Mouse (Mus musculus) testis, postnatal 10 days (tissue): Measurements from ENCODE around the gene Tmem160.

Experiments
- DNase-seq: peaks from one replicate; pipeline ENCODE4 v3.0.0; 2021; ENCODE audit warnings: low spot score

The Tmem160 gene

DNA sequence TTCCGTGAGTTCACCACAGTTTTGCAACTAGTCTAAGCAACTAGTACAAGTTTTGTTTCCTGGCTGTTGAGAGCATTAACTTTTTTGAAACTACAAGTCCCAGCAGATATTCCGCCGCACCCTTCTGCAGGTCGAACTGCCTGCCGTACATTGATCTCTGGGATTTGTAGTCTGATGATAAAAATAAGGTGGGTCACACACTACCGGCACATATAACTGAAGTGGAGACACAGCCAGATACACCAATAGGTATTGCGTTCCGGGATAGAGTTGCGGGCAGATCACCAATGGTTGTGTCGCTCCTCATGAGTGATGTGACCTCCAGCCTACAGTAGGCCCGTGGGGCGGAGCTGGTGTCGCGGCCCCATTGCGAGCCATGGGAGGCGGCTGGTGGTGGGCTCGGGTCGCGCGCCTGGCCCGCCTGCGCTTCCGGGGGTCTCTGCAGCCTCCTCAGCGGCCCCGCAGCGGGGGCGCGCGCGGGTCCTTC lies at the start of gene Tmem160:
Gene Tmem160, plus strand, starts transcription at position 193 of the 487 bp plus-strand sequence.
- DNase-seq, result peak; percentile 85

DNA sequence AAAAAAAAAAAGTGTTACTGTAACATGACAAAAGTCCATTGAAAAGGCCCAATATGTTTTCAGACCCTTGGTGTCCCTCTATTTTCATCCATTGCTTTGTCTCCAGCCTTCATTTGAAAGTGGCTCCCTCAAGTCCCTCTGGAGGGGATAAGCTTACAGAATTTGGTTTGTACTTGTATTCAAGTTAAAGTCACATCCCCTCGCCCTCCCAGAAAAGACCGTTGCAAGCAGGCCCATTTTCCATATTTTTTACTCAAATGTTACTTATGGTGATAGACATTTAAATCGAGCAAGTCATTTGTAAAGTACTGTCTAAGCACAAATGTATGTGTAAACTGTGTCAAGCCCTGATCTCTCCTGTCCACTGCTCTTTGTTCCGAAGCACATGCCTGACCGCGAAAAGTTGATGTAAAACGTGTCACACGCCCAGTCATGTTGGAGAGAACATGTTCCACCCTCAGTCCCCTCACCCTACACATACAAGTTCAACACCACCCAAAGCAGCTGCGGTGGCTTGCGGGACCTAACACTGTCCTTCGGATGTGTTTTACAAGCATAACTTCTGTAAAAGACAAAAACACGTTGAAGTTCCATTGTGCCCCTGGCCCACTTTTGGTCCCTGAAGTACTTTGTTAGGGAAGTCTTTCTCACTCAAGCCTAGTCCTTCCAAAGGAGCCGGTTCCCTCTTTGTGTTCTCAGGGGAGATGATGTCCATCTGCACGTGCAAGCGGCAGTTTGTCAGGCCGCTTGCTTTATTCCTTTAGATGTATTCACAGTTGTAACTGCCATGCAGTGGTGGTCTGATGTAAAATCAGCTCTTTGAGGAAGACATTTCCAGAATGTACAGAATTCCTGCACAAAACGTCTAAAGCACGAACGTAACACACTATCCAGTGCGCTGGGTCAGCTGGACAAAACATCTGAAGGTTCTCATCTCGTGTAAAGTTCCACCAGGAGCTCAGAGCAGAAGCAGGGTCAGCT lies 49.3 kb upstream of the Tmem160 start:
- no peak for DNase-seq

DNA sequence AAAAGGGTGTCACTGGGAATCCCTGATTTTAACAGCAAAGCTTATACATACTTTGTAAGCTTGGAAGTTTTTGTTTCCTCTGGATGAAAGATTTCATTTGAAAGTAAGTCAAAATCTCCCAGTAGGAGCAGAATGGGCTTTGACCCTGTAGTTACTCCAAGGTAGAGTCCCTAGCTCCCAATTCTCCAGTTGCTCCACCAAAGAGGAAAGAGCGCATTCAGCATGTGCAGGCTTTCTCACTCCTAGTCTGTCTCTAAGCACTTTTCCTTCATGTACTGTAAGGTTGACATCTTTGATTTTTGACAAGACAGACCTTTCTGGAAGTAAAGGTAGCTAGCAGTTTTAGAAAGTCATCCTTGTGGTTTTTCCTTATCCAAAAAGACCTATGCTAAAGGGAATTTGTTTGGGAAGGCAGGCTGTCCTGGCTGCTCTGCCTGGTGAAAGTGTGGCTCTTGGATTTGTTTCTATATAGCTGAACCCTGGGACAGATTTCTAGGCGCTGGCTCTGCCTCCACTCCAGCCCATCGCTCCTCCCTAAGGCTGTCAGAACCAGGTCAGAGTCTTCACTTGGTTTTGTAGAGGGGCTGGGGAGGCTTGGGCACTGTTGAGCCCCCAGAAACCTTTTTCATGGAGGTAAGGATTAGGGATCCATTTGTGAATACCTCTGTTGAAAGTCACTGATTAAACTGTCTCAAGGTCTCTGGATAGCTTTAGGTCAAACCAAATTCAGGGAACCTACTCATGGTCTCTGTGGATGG lies 48.1 kb upstream of the Tmem160 start:
- DNase-seq, result no peak

DNA sequence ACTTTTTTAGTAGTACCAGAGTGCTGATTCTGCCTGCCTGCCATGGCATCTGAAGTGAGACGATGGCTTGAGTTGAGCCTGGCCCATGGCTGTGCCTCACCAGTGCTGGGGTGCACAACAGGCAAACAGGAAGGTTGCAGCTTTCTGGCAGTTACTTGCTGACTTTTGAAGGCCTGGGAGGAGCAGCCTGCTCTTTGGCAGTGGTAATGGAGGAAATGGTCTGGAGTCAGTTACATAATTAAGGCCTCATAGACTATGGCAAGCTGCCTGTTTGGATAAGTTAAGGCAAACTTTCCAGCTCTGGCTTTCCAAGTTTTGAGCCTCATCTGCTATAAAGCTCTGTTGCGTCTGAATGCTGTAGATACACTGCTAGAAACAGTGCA lies 47.5 kb upstream of the Tmem160 start:
- peak; percentile 44 for DNase-seq

DNA sequence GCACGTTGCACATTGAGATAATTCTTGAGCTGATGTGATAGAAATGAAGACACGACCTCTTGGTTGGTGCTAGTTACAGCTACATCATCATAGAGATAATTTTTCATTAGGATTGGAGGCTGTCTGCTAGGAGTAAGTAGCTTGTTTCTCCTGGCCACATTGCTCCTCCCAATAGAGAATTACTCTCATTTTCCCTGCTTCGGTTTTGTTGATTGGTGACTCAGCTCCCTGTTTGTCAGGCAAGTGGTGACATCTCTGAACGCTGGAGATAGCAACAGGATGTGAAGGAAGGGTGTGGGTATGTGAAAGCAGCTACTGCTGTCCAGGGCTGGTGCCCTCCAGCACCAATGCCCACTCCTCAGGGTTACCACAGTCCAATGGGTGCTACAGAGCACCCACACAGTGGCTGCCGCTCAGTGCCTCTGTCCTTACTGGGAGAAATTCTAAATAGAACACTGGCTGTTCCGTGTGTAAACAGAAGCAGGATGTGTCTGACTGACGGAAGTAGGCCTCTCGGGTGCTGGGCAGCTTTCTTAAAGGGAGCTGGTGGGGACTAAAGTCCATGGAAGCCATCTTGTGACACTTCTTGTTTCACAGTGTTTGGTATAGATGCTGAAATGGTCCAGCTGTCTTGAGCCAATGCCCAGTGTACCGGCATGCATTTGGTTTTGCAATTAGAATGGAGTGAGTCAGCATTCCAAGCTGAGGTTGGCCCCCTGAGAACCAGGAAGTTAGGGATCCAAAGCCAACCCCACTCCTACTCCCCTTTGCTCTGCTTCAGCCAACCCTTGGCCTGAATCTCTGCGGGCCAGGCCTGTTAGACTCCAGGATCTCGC lies 46.8 kb upstream of the Tmem160 start:
- peak; percentile 43 for DNase-seq

DNA sequence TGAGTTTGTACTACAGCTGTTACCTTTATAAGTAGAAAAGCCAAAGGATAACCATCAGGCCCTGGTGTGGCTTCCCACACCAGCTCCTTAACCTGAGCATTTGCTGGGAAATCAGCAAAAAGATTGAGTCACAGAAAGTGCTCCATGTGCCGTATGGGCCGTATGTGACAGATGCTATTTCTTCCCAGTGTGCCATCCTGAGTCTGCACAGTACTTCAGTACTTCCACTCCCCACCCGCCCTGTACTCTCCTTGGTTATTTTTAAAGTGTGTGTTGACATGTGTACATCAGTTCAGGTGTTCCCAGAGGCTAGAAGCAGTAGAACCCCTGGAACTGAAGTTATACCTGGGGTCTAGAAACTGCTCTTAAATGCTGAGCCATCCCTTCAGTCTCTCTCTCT lies 45.6 kb upstream of the Tmem160 start:
- DNase-seq, result no peak

DNA sequence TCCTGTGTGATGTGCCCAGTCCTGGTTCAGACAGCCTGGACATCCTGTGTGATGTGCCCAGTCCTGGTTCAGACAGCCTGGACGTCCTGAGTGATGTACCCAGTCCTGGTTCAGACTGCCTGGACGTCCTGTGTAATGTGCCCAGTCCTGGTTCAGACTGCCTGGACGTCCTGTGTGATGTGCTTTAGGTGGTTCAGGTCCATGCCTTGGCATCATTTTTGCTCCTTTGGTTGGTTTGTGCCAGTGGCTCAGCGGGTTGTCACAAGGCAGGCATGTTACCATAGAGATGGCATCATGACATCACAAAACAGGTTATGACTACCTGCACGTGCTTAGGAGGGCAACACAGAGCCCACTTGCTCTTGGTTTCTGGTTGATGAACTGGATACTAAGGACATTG lies 41.5 kb upstream of the Tmem160 start:
- no peak for DNase-seq

DNA sequence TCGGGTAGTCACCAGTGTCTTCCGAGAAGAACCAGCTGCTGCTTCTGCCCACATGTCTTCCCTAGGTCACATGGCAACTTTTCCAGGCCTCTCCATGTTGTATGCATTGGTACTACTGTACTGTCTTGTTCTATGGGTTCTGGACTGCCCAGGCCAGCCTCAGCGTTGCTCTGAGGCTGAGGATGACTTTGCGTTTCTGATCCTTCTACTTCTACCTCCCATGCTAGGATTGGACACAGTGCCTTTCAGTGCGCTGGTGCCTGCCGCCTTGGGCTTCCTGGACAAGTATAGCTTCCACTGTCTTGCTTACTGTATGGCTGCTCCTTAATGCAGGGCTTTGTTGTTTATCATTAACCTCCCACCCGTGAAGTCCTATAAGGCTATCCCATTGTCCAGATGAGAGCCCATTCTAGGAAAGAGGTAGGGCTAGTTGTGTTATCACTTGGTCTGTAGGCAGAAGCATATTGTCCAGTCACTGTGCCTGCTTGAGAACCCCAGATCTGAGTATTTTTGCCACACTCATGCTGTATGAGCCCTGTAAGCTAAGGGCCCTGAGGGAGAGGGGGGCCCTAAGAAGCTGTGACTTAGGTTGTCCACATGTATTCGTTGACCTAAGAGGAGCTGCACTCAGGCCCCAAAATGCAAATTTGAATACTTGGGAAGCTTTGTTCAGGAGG lies 40.2 kb upstream of the Tmem160 start:
- DNase-seq, result no peak

DNA sequence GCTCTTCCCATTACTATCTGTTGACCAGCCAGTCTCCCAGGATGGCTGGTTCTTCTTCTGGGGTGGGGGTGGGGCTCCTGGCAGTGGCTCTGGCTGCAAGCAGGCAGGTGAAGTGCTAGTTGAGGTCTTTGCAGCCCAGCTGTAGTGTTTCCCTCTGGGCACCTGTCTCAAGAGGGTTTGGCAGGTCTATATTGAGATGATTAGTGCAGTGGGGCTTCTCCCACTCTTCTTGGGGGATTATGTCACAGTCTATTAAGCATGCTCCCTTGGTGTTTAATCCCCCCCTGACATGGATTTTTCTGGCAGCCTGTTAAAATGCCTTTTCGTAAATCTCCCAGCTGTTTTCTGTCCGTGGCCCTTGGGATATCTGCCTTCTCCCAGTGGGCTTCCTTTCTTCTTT lies 39.6 kb upstream of the Tmem160 start:
- DNase-seq, result no peak

DNA sequence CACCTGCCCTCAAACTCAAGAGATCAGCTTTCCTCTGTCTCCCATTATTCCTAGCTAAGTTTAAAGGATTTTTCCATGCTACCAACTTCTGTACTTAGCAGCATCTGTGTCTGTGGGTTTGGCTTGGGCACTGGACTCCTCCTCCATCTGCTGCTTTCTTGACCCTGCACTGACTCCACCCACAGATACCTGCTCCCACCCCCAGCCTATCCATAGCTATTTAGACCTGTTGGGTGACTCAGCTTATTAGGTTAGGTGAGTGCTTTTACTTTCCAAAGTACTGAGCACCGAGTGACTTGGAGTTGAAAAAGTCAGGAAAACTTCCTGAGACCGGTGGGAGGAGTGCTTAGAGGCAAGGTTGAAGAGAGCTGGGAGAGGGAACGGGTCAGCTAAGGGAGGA lies 37.2 kb upstream of the Tmem160 start:
- DNase-seq, result no peak

DNA sequence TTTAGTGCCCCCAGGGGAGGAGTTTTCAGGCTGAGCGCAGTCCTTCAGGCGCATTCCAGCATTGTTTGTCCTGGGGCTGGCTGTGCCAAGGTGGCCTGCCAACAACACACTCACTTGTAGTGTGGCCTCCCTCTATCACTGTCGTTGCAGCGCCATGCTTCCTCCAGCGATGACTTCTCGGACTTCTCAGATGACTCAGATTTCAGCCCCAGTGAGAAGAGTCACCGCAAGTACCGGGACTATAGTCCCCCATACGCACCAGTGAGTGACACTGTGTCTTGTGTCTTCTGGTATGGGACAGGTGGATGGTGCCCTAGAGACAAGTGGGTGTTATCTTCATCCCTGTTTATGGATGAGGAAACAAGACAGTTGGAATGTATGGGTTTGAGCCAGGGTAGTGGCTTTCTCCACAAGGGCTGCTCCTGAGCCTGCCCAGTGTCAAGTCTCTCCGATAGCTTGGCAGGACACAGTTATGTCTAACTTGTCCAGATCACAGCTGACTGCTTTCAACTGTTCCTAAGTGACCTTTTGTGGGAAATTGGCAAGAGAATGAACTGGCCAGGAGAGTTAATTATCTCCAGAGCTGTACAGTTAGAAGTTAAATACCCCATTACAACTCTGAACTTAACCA lies 35.3 kb upstream of the Tmem160 start:
- no peak for DNase-seq

DNA sequence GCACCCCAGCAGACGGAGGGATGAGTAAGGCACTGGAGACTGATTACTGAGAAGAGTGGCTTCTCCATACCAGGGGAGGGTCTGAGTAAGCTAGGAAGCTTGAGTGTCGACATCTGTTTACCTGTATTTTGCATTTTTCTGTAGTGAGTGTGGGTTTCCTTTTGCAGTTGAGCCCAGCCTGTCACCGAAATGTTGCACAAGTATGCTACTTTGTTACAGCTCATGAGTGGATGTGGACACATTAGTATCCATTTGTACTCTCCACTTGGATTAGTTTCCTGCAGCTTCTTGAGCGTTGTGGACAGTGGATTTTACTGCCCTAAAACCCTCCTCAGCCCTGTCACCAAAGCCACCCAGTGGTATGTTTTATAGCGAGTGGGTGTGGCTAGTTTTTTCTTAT lies 33.9 kb upstream of the Tmem160 start:
- no peak for DNase-seq

DNA sequence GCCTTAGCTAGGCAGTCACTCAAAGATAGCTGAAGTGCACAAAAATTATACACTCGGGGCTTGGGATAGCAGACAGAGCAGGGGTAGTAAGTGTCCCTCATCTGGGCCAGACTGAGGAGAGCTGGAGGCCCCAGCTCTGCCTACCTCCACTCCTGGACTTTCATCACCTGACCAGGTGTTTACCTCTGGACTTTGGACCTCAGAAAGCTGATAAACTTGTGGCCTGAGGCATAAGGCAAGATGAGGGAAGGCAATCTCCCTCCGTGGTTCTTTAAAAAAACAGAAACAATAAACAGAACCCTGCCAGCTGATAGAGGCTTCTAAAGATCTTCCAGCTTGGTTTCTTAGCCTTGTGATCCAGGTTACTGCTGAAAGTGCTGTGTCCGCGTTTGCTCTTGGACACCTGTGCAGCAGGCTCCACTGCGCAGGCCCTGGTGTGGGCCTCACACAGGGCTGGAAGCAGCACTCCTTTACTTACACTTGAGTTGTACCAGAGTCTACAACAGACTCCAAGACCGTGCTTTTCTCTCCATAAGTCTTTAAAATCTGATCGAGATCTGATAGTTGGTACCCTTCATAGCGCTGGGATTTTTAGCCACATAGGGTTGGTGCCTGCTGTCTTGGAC lies 32.0 kb upstream of the Tmem160 start:
- no peak for DNase-seq

DNA sequence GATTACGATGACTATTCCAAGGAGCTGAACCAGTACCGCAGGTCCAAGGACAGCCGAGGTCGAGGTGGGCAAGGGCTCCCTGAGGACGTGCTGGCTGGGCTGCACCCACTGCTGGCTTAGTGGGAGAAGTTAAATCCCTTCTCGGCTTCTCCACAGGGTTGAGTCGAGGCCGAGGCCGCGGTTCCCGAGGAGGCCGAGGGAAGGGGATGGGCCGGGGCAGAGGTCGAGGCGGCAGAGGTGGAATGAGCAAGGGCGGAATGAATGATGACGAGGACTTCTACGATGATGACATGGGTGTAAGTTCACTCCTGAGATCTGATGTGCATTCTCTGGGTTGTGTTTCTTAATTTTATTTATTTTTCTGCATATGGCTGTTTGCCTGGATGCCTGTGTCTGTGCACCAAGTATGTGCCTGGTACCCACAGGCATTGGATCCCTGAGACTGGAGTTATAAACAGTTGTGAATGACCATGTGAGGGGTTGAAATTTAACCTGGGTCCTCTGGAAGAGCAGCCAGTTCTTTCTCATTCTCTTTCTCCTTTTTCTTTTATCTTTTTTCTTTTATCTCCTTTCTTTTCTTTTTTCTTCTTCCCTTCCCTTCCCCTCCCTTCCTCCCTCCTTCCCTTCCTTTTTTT lies 30.2 kb upstream of the Tmem160 start:
- DNase-seq, result no peak

DNA sequence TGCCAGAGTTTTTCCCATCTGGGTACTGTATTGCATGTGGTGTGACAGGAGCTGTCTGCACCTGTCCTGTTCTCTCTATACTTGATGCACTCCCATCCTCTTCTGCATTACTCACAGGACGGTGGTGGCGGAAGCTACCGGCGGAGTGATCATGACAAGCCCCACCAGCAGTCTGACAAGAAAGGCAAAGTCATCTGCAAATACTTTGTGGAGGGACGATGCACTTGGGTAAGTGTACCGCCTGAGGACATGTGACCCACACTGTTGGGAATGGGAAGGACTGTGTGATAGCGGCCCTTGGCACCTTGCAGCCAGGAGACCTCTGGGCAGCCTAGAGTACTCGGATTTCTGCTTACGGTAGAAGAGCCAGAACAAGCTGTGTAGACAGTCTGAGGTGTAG lies 28.8 kb upstream of the Tmem160 start:
- DNase-seq, result no peak

DNA sequence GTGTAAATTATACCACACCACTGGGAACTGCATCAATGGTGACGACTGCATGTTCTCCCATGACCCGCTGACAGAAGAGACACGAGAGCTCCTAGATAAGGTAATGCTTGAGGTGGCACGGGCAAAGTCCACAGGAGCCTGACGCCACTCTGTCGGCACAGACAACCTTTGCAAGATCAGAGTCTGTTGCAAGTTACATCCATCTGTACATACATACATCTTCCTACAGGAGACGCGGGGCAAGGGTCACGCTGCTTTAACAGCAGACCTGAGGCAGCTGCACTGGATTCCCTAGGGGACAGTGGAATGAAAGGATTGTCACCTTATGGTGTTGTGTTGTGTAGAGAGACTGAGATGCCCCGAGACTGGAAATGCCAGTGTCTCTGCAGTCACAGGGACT lies 26.9 kb upstream of the Tmem160 start:
- DNase-seq, result no peak

DNA sequence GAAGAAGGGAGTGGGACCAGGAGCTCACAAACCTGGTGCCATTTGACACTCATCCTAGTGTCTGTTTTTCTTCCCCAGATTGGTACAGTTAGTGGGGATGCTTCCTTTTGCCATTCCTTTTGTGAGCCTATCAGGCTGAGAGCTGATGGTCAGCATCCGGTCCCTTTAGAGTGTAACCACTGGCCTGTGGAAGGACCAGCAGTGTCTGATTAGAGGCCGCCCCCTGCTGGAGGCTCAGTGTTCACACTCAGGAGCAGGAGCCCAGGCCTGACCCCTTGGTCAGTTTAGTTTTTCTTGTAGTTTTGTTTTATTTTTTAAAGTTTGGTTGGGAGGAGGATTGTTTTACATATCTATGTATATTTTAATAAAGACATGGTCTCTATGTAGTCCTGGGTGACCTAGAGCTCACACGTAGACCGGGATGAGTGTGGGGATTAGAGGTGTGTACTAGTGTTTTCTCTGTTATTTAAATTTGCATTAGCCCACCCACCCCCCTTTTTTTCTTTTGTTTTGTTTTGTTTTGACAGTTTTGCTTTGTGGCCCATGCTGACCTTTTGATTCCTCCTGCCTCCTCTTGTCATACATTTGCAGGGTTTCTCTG lies 26.4 kb upstream of the Tmem160 start:
- DNase-seq, result peak; percentile 93

DNA sequence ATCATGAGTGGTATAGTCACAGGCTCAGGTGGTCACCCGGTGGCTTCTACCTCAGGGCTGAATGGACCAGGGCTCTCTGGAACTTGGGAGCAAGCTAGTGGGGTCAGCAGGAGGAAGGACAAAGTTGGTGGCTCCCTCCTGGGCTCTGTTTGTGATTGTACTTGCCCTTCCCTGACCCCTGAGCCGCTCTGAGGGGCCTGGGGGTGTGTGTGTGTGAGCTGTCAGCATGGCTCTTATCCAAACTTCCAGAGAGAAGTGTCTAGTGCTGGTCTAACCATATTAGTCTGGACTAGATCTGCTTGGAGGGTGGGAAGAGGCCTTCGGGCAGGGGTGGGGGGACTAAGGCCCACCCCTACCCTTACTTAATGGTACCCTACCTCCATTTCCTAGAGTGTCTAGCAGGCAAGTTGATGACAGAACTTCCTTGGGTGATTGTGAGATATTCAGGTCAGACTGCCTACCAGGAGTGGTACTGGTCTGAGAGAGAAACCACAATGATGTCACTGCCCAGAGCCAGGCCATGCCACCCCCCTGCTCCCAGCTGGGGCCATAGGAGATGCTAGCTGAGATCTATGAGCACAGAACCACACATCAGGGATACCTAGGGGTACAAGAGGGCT lies 19.1 kb upstream of the Tmem160 start:
- DNase-seq, result no peak

DNA sequence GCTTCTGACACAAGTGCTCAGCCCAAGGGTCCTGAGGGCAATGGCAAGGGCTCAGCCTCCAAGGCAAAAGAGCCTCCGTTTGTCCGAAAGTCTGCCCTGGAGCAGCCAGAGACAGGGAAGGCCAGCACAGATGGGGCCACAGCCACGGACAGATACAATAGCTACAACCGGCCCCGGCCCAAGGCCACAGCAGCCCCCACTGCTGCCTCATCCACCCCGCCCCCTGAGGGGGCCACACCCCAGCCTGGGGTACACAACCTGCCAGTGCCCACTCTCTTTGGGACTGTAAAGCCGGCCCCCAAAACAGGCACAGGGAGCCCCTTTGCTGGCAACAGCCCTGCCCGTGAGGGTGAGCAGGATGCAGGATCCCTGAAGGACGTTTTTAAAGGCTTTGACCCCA lies 17.5 kb upstream of the Tmem160 start:
- no peak for DNase-seq
